Mouse (Mus musculus): ENCODE data around the gene Fam163a. TPM values are rescaled to one million over a fixed set of nuclear protein-coding genes. Genes with fewer than 3 reads are reported as not detected.

Fam163a gene
- polyA plus RNA-seq, 1 experiment, result 0.23 TPM

DNA sequence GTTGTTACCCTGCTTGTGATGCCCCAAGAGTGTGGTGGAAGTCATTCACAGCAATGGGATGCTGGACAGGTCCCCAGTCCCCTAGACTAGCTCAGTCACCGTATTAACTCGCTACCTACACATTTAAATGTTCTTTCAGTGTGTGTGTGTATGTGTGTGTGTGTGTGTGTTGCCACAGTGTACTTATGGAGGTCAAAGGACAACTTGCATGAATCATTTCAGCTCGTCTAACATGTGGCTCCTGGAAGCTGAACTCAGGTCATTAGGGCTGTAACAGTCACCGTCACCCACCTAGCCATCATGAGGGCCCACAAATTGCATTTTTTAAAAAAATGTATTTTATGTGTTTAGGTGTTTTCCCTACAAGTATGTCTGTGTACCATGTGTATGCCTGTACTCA is 142.6 kb downstream of the Fam163a start:
- WGBS, result 96% methylated on average over 4 of the region's 4 CpGs
- peaks cover 59% of the 10 kb centered on the region for H3K36me3 ChIP-seq (ENCODE audit: control insufficient read depth, insufficient read depth, low read length)

DNA sequence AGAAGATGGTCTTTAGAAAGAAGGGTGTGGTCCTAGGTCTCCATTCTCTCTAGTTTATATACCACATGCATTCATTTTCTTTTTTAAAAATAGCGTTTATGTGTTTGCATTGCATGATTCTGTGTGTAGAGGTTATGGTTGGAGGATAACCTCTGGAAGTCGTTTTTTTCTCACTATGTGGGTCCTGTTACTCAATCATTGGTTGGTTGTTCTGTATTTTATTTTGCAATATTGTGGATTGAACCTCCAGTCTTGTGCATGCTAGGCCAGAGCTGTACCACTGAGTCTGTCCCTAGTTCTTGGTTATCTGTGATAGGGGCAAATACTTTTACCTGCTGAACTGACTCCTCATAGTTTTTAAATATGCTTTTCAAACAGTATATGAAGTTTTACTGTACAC is 146.6 kb downstream of the Fam163a start:
- Histone ChIP-seq H3K4me1 (replicated peaks; ENCODE audit: control insufficient read depth, insufficient read depth, low read length) (no peaks in the 10 kb centered on the region), H3K36me3 (ENCODE audit: control insufficient read depth, insufficient read depth, low read length) (peaks cover 59% of the 10 kb centered on the region), H3K27ac (ENCODE audit: control insufficient read depth, insufficient read depth, low read length) (no peak overlapping the region), H3K4me3 (ENCODE audit: control insufficient read depth, insufficient read depth, low read length) (no peak overlapping the region), H3K27me3 (ENCODE audit: control insufficient read depth, insufficient read depth, low read length) (no peaks in the 10 kb centered on the region)
- no peak for TF ChIP-seq POLR2A (IDR thresholded peaks at IDR 0.05; ENCODE audit: control insufficient read depth, extremely low read depth, insufficient read depth, low read length, poor library complexity)
- no peak for TF ChIP-seq CTCF (IDR thresholded peaks at IDR 0.05; ENCODE audit: borderline replicate concordance, control insufficient read depth, extremely low read depth, insufficient read depth, low read length, poor library complexity)
- 88% methylated on average over 2 of the region's 2 CpGs for WGBS
- DNase-seq, result no peak

More for the DNA sequence above, 142.6 kb downstream of the Fam163a start:
- H3K27ac ChIP-seq (ENCODE audit: control insufficient read depth, insufficient read depth, low read length), result no peak overlapping the region
- no peak for DNase-seq
- no peak overlapping the region for H3K4me3 ChIP-seq (ENCODE audit: control insufficient read depth, insufficient read depth, low read length)
- TF ChIP-seq CTCF (IDR thresholded peaks at IDR 0.05; ENCODE audit: borderline replicate concordance, control insufficient read depth, extremely low read depth, insufficient read depth, low read length, poor library complexity), result no peak
- no peak for TF ChIP-seq POLR2A (IDR thresholded peaks at IDR 0.05; ENCODE audit: control insufficient read depth, extremely low read depth, insufficient read depth, low read length, poor library complexity)
- peaks cover 11% of the 10 kb centered on the region for H3K4me1 ChIP-seq (replicated peaks; ENCODE audit: control insufficient read depth, insufficient read depth, low read length)
- no peaks in the 10 kb centered on the region for H3K27me3 ChIP-seq (ENCODE audit: control insufficient read depth, insufficient read depth, low read length)

DNA sequence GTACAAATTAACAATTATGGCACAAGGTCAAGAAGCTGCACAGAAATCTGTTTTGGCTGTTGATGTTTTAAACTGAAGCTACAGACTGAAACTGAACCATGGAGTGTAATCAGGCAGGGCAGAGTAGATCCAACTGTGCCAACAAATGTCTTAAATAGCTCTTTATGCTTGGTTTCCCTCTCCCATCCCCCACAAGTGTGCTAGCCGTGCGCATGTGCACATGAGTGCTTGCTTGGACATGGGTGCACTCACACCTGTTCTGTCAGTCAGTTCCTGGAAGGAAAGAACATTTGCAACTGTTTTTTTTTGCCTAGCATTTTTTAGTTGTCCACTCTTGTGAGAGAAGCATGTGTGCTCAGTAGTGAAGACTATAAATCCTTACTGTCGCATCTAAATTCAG is 158.1 kb downstream of the Fam163a start:
- Histone ChIP-seq H3K27ac (ENCODE audit: control insufficient read depth, insufficient read depth, low read length) (no peak overlapping the region), H3K4me1 (replicated peaks; ENCODE audit: control insufficient read depth, insufficient read depth, low read length) (no peaks in the 10 kb centered on the region), H3K4me3 (ENCODE audit: control insufficient read depth, insufficient read depth, low read length) (no peak overlapping the region), H3K36me3 (ENCODE audit: control insufficient read depth, insufficient read depth, low read length) (peaks cover 34% of the 10 kb centered on the region), H3K27me3 (ENCODE audit: control insufficient read depth, insufficient read depth, low read length) (no peaks in the 10 kb centered on the region)
- no peak for DNase-seq
- 83% methylated on average over 3 of the region's 3 CpGs for WGBS
- TF ChIP-seq POLR2A (IDR thresholded peaks at IDR 0.05; ENCODE audit: control insufficient read depth, extremely low read depth, insufficient read depth, low read length, poor library complexity) (no peak), CTCF (IDR thresholded peaks at IDR 0.05; ENCODE audit: borderline replicate concordance, control insufficient read depth, extremely low read depth, insufficient read depth, low read length, poor library complexity) (no peak)

DNA sequence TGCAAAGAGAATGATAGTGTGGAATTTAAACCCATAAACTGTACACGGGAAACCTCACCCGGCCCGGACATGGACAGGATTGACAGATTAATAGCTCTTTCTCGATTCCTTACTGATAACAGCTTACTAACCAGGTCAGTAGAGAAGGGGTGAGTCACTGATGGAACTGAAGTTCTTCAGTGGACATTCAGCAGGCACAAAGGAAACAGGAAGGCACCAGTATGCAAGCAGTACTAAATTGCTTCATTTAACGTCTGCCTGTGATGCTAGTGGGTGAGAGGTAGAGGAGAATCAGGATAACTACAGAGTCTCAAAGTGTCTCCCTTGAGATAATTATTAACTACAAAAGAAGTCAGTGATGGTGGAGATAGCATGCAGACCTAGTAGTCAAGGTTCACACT is 160.6 kb downstream of the Fam163a start:
- peaks cover 3% of the 10 kb centered on the region for H3K4me1 ChIP-seq (replicated peaks; ENCODE audit: control insufficient read depth, insufficient read depth, low read length)
- H3K27ac ChIP-seq (ENCODE audit: control insufficient read depth, insufficient read depth, low read length), result no peak overlapping the region
- no peak for TF ChIP-seq CTCF (IDR thresholded peaks at IDR 0.05; ENCODE audit: borderline replicate concordance, control insufficient read depth, extremely low read depth, insufficient read depth, low read length, poor library complexity)
- TF ChIP-seq POLR2A (IDR thresholded peaks at IDR 0.05; ENCODE audit: control insufficient read depth, extremely low read depth, insufficient read depth, low read length, poor library complexity), result no peak
- no peaks in the 10 kb centered on the region for H3K27me3 ChIP-seq (ENCODE audit: control insufficient read depth, insufficient read depth, low read length)
- no peak overlapping the region for H3K4me3 ChIP-seq (ENCODE audit: control insufficient read depth, insufficient read depth, low read length)
- WGBS, result 90% methylated on average over 5 of the region's 5 CpGs
- H3K36me3 ChIP-seq (ENCODE audit: control insufficient read depth, insufficient read depth, low read length), result peaks cover 13% of the 10 kb centered on the region
- no peak for DNase-seq

DNA sequence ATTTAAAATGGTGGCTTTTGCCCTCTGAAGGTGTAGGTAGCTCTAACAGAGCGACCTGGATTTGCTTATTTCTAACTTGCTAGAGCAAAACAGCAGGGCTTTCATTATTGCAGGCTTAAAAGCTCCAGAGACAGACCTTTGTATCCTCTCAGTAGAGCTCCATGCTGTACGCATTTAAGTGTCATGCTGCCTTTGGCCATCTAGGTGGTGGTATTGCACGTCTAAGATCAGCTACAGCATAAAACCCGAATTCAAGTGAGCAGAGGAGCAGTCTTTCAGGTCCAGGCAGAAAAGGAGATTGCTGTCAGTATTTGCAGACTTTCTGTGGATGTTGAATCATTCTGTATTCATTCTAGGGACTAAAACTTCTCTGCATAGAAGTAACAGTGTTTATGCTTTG is 161.8 kb downstream of the Fam163a start:
- H3K36me3 ChIP-seq (ENCODE audit: control insufficient read depth, insufficient read depth, low read length), result peaks cover 11% of the 10 kb centered on the region
- 14% methylated on average over 4 of the region's 4 CpGs for WGBS
- TF ChIP-seq POLR2A (IDR thresholded peaks at IDR 0.05; ENCODE audit: control insufficient read depth, extremely low read depth, insufficient read depth, low read length, poor library complexity) (no peak), CTCF (IDR thresholded peaks at IDR 0.05; ENCODE audit: borderline replicate concordance, control insufficient read depth, extremely low read depth, insufficient read depth, low read length, poor library complexity) (no peak)
- H3K4me1 ChIP-seq (replicated peaks; ENCODE audit: control insufficient read depth, insufficient read depth, low read length), result peaks cover 3% of the 10 kb centered on the region
- H3K4me3 ChIP-seq (ENCODE audit: control insufficient read depth, insufficient read depth, low read length), result no peak overlapping the region
- no peak overlapping the region for H3K27ac ChIP-seq (ENCODE audit: control insufficient read depth, insufficient read depth, low read length)
- no peaks in the 10 kb centered on the region for H3K27me3 ChIP-seq (ENCODE audit: control insufficient read depth, insufficient read depth, low read length)
- peak; percentile 64 for DNase-seq

DNA sequence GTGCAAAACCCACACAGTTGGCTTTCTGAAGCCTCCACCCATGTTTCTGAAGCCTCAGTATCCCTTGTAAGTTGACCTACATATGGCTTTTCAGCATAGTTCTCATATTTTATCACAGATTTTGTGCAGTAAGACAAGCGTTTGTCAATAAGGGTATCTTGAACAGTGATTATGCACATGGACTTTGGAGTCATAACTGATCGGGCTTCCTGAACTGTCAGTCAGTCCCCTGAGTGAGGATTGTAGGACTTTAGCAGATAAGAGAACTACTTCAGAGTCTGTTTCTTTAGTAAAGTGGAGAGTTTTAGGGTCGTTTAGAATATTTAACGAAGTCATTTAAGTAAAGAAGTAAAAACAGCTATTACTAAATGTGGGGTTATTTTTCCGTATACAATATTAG is 162.3 kb downstream of the Fam163a start:
- TF ChIP-seq POLR2A (IDR thresholded peaks at IDR 0.05; ENCODE audit: control insufficient read depth, extremely low read depth, insufficient read depth, low read length, poor library complexity) (no peak), CTCF (IDR thresholded peaks at IDR 0.05; ENCODE audit: borderline replicate concordance, control insufficient read depth, extremely low read depth, insufficient read depth, low read length, poor library complexity) (no peak)
- no peak overlapping the region for H3K4me3 ChIP-seq (ENCODE audit: control insufficient read depth, insufficient read depth, low read length)
- H3K36me3 ChIP-seq (ENCODE audit: control insufficient read depth, insufficient read depth, low read length), result peaks cover 10% of the 10 kb centered on the region
- no peak for DNase-seq
- 92% methylated on average over 5 of the region's 5 CpGs for WGBS
- H3K27me3 ChIP-seq (ENCODE audit: control insufficient read depth, insufficient read depth, low read length), result no peaks in the 10 kb centered on the region
- H3K4me1 ChIP-seq (replicated peaks; ENCODE audit: control insufficient read depth, insufficient read depth, low read length), result peaks cover 3% of the 10 kb centered on the region
- H3K27ac ChIP-seq (ENCODE audit: control insufficient read depth, insufficient read depth, low read length), result no peak overlapping the region
